Mouse (Mus musculus): Measurements from ENCODE around the gene Pde6d. TPM values are rescaled to one million over a fixed set of nuclear protein-coding genes. Genes with fewer than 3 reads are reported as not detected.

The Pde6d gene
- polyA plus RNA-seq, 1 experiment from 2014 or later = 128 TPM

- Histone ChIP-seq H3K9me3 (replicated peaks) (no peaks in the 10 kb centered on the region), H3K9ac (replicated peaks) (no peak overlapping the region), H3K4me2 (no peak overlapping the region), H3K27ac (replicated peaks) (no peak overlapping the region; the same call in 1 of the 2 replicates), H3K4me3 (replicated peaks) (no peak overlapping the region), H3K4me1 (peaks cover 45% of the 10 kb centered on the region), H3K36me3 (no peaks in the 10 kb centered on the region), H3K27me3 (replicated peaks) (no peaks in the 10 kb centered on the region)
- 18% methylated on average over 3 of the region's 3 CpGs for WGBS
- no peak for ATAC-seq (ENCODE audit: low FRiP score)
Measured at GRCm38 (mm10) chr1:86497986-86498385, 84.4 kb downstream of the Pde6d start.

- Histone ChIP-seq H3K36me3 (no peaks in the 10 kb centered on the region), H3K9me3 (replicated peaks) (no peaks in the 10 kb centered on the region), H3K9ac (replicated peaks) (no peak overlapping the region), H3K27ac (replicated peaks) (no peak overlapping the region; the same call in 1 of the 2 replicates), H3K4me3 (replicated peaks) (no peak overlapping the region), H3K27me3 (replicated peaks) (no peaks in the 10 kb centered on the region), H3K4me2 (no peak overlapping the region), H3K4me1 (peaks cover 42% of the 10 kb centered on the region)
- no peak for ATAC-seq (ENCODE audit: low FRiP score)
- 84% methylated on average over 5 of the region's 5 CpGs for WGBS
Measured at GRCm38 (mm10) chr1:86497361-86497760, 85.1 kb downstream of the Pde6d start.

DNA sequence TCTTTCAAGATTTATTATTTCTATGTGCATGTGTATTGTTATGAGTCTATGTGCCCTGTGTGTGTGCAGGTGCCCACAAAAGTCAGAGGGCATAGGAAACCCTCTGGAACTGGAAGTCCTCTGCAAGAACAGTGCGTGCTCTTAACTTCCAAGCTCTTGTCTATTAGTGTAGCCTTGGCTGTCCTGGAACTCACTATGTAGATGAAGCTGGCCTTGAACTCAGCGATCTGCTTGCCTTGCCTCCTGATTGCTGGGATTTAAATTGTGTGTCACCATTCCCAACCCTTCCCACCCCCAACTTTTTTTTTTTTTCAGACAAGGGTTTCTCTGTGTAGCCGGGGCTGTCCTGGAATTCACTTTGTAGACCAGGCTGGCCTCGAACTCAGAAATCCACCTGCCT is 86.1 kb downstream of the Pde6d start:
- ATAC-seq (ENCODE audit: low FRiP score) = no peak
- Histone ChIP-seq H3K4me3 (replicated peaks) (no peak overlapping the region), H3K27ac (replicated peaks) (no peak overlapping the region), H3K4me2 (no peak overlapping the region), H3K4me1 (peaks cover 41% of the 10 kb centered on the region), H3K9me3 (replicated peaks) (no peaks in the 10 kb centered on the region), H3K36me3 (no peaks in the 10 kb centered on the region), H3K27me3 (replicated peaks) (no peaks in the 10 kb centered on the region), H3K9ac (replicated peaks) (no peak overlapping the region)
- 96% methylated on average over 4 of the region's 4 CpGs for WGBS

DNA sequence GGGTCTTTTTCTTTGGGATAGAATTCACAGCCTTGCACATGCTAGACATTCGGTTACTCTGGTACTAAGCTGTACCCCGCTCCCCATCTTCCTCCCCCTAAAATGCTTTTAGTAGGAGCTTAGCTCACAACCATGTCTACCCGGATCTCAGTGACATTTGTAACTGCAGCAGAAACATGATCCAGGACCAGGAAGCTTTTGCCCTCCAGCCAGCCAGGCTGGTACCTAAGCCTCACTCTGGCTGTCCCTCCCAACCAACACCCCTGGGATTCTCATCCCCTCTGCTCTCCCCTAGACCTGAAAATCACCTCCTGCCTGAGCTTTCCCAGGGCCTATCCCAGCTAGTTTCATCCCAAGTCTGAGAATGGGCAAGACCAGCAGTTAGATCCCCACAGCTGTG is 88.6 kb downstream of the Pde6d start:
- Histone ChIP-seq H3K9me3 (replicated peaks) (no peaks in the 10 kb centered on the region), H3K4me1 (peaks cover 29% of the 10 kb centered on the region), H3K36me3 (no peaks in the 10 kb centered on the region), H3K9ac (replicated peaks) (no peak overlapping the region), H3K4me3 (replicated peaks) (no peak overlapping the region), H3K4me2 (no peak overlapping the region), H3K27ac (replicated peaks) (no peak overlapping the region), H3K27me3 (replicated peaks) (no peaks in the 10 kb centered on the region)
- WGBS = 96% methylated on average over 3 of the region's 3 CpGs
- no peak for ATAC-seq (ENCODE audit: low FRiP score)

Other genes with a start within 250 kb of the Pde6d start
- 189 and 296 TPM in 2 replicates for gene Ncl, start 223.2 kb downstream of the Pde6d start, polyA plus RNA-seq (2015; fragmentation: Nextera tagmentation; extraction: Ambion mirVana)
- 0.13 TPM in 1 of 2 replicates, not detected in the other for gene Nmur1, start 156.4 kb downstream of the Pde6d start, polyA plus RNA-seq (2015; fragmentation: Nextera tagmentation; extraction: Ambion mirVana)
- gene Tex44, start 156.3 kb downstream of the Pde6d start, polyA plus RNA-seq (2015; fragmentation: Nextera tagmentation; extraction: Ambion mirVana) = not detected in 2 replicates
- 1,254 and 1,565 TPM in 2 replicates for gene Ptma, start 55.9 kb downstream of the Pde6d start, polyA plus RNA-seq (2015; fragmentation: Nextera tagmentation; extraction: Ambion mirVana)
- 53.7 and 59.4 TPM in 2 replicates for gene Cops7b, start 275 bp upstream of the Pde6d start, polyA plus RNA-seq (2015; fragmentation: Nextera tagmentation; extraction: Ambion mirVana)
- gene Nppc, start 87.9 kb upstream of the Pde6d start, polyA plus RNA-seq (2015; fragmentation: Nextera tagmentation; extraction: Ambion mirVana) = 15.4 and 28.0 TPM in 2 replicates
- 32.9 and 34.2 TPM in 2 replicates for gene Dis3l2, start 121.2 kb upstream of the Pde6d start, polyA plus RNA-seq (2015; fragmentation: Nextera tagmentation; extraction: Ambion mirVana)